Mouse (Mus musculus) cortical plate, adult 2 months (tissue): ENCODE data around the gene Parp1. TPM values are rescaled to one million over a fixed set of nuclear protein-coding genes. Genes with fewer than 3 reads are reported as not detected.
"Not testable (repeated sequence)": the region's sequence is repeated elsewhere in the genome, so short reads cannot be mapped to it uniquely, and the experiment has no call there.

Experiments used
- H3K27ac ChIP-seq: fragments of 200-500 bp; 2 replicates; pipeline ENCODE4 v1.5.1; 2012; ENCODE audit warnings: low read length, control low read depth, inconsistent platforms; ENCODE audit not compliant: insufficient read depth
- H3K4me1 ChIP-seq: fragments of 200-500 bp; 2 replicates; pipeline ENCODE4 v1.6.1; 2011; ENCODE audit warnings: low read length; ENCODE audit not compliant: control insufficient read depth, insufficient read depth
- H3K4me3 ChIP-seq: fragments of 200-500 bp; 2 replicates; pipeline ENCODE4 v1.5.1; 2011; ENCODE audit warnings: mild to moderate bottlenecking, low read length, control low read depth; ENCODE audit not compliant: insufficient read depth
- CTCF ChIP-seq: fragments of 200-500 bp; IDR thresholded peaks from 2 replicates; pipeline ENCODE4 v1.5.1; 2011; ENCODE audit warnings: mild to moderate bottlenecking, control low read depth, low read length; ENCODE audit not compliant: insufficient read depth; ENCODE audit errors: extremely low read depth
- POLR2A ChIP-seq: fragments of 200-500 bp; IDR thresholded peaks from 2 replicates; pipeline ENCODE4 v1.6.1; 2011; ENCODE audit warnings: mild to moderate bottlenecking, low read length, control low read depth; ENCODE audit not compliant: insufficient read depth; ENCODE audit errors: extremely low read depth
- polyA plus RNA-seq: library from polyadenylated mRNA; depleted of rRNA; stranded (reverse); fragments of >200 nt; gene quantifications from 2 replicates; pipeline ENCODE4 v1.2.3, GENCODE M21; 2012

Gene Parp1
- polyA plus RNA-seq, 1 experiment: 55.9 TPM

GRCm38 (mm10) chr1:180550770-180551169 is 18.0 kb upstream of the Parp1 start:
- H3K27ac ChIP-seq: no peak overlapping the region
- TF ChIP-seq POLR2A: no peak
- TF ChIP-seq CTCF: peak; percentile 79
- no peak overlapping the region for H3K4me3 ChIP-seq
- H3K4me1 ChIP-seq: peaks cover 6% of the 10 kb centered on the region; the same call in 1 of the 2 replicates

- Histone ChIP-seq H3K27ac (no peak overlapping the region), H3K4me1 (no peaks in the 10 kb centered on the region), H3K4me3 (no peak overlapping the region)
- TF ChIP-seq POLR2A (no peak), CTCF (no peak)
These were observed 11.8 kb upstream of the Parp1 start for GRCm38 (mm10) chr1:180556899-180557298.

GRCm38 (mm10) chr1:180559454-180559853 is 9.3 kb upstream of the Parp1 start:
- no peak for TF ChIP-seq CTCF
- TF ChIP-seq POLR2A: no peak
- H3K4me3 ChIP-seq: no peak overlapping the region
- H3K4me1 ChIP-seq: no peaks in the 10 kb centered on the region
- no peak overlapping the region for H3K27ac ChIP-seq

GRCm38 (mm10) chr1:180561187-180561586 is 7.5 kb upstream of the Parp1 start:
- Histone ChIP-seq H3K4me3 (no peak overlapping the region), H3K4me1 (no peaks in the 10 kb centered on the region), H3K27ac (no peak overlapping the region)
- no peak for TF ChIP-seq CTCF
- TF ChIP-seq POLR2A: no peak

- TF ChIP-seq POLR2A (no peak), CTCF (no peak)
- Histone ChIP-seq H3K4me3 (no peak overlapping the region), H3K27ac (no peak overlapping the region), H3K4me1 (peaks cover 2% of the 10 kb centered on the region; the same call in 1 of the 2 replicates)
These were observed 3.8 kb upstream of the Parp1 start for GRCm38 (mm10) chr1:180564885-180565284.

- Histone ChIP-seq H3K4me3 (no peak overlapping the region; the same call in 1 of the 2 replicates), H3K4me1 (peaks cover 15% of the 10 kb centered on the region), H3K27ac (no peak overlapping the region)
These were observed 963 bp upstream of the Parp1 start for GRCm38 (mm10) chr1:180567761-180568160.

GRCm38 (mm10) chr1:180568248-180568647 is 476 bp upstream of the Parp1 start:
- peak overlapping the region; percentile 82; the same call in 1 of the 2 replicates for H3K4me3 ChIP-seq
- H3K27ac ChIP-seq: no peak overlapping the region
- peaks cover 15% of the 10 kb centered on the region for H3K4me1 ChIP-seq
- TF ChIP-seq CTCF (no peak), POLR2A (no peak)

More at GRCm38 (mm10) chr1:180567761-180568160, 963 bp upstream of the Parp1 start:
- TF ChIP-seq POLR2A (no peak), CTCF (no peak)

GRCm38 (mm10) chr1:180569453-180569852 is 729 bp downstream of the Parp1 start:
- Histone ChIP-seq H3K4me3 (peak overlapping the region; percentile 82), H3K27ac (peak overlapping the region; percentile 85), H3K4me1 (peaks cover 15% of the 10 kb centered on the region)
- no peak for TF ChIP-seq POLR2A
- no peak for TF ChIP-seq CTCF

- H3K4me3 ChIP-seq: peak overlapping the region; percentile 82
- no peak for TF ChIP-seq POLR2A
- no peak for TF ChIP-seq CTCF
These were observed 1.5 kb downstream of the Parp1 start for GRCm38 (mm10) chr1:180570181-180570580.

GRCm38 (mm10) chr1:180571018-180571589 is 2.4 kb downstream of the Parp1 start:
- no peak overlapping the region for H3K27ac ChIP-seq
- peak overlapping the region; percentile 11; the same call in 1 of the 2 replicates for H3K4me3 ChIP-seq
- peaks cover 15% of the 10 kb centered on the region for H3K4me1 ChIP-seq
- TF ChIP-seq POLR2A (no peak), CTCF (no peak)

More at GRCm38 (mm10) chr1:180570181-180570580, 1.5 kb downstream of the Parp1 start:
- Histone ChIP-seq H3K4me1 (peaks cover 15% of the 10 kb centered on the region), H3K27ac (no peak overlapping the region)

- not testable (repeated sequence) for H3K27ac ChIP-seq
- Histone ChIP-seq H3K4me1 (peaks cover 18% of the 10 kb centered on the region), H3K4me3 (peak overlapping the region; percentile 11; the same call in 1 of the 2 replicates)
These were observed 3.0 kb downstream of the Parp1 start for GRCm38 (mm10) chr1:180571721-180572120.
